Mouse (Mus musculus) embryonic facial prominence, embryonic 15.5 days (tissue): ENCODE results near the gene Chd4. TPM values are rescaled to one million over a fixed set of nuclear protein-coding genes. Genes with fewer than 3 reads are reported as not detected.

Experiments
- ATAC-seq: fragments of 200-750 bp; cut with Nextera tagmentation; 2 replicates; pipeline ENCODE4 v1.8.0; 2017; ENCODE audit warnings: low read depth, moderate TSS enrichment; ENCODE audit not compliant: insufficient number of reproducible peaks, low FRiP score, low TSS enrichment
- H3K27ac ChIP-seq: fragments of 300-500 bp; sonication (generic); replicated peaks from 2 replicates; pipeline ENCODE4 v1.5.1; 2015; ENCODE audit warnings: mild to moderate bottlenecking, inconsistent platforms
- H3K27me3 ChIP-seq: fragments of 300-500 bp; sonication (generic); 2 replicates; pipeline ENCODE4 v1.6.1; 2015; ENCODE audit warnings: inconsistent platforms
- H3K36me3 ChIP-seq: fragments of 300-500 bp; sonication (generic); 2 replicates; pipeline ENCODE4 v1.6.1; 2015; ENCODE audit warnings: mild to moderate bottlenecking, inconsistent platforms
- H3K4me1 ChIP-seq: fragments of 300-500 bp; sonication (generic); 2 replicates; pipeline ENCODE4 v1.6.1; 2015; ENCODE audit warnings: inconsistent platforms
- H3K4me2 ChIP-seq: fragments of 300-500 bp; sonication (generic); replicated peaks from 2 replicates; pipeline ENCODE4 v1.6.1; 2015; ENCODE audit warnings: mild to moderate bottlenecking, inconsistent platforms
- H3K4me3 ChIP-seq: fragments of 300-500 bp; sonication (generic); replicated peaks from 2 replicates; pipeline ENCODE4 v1.5.1; 2015; ENCODE audit warnings: mild to moderate bottlenecking, inconsistent platforms
- H3K9ac ChIP-seq: fragments of 300-500 bp; sonication (generic); 2 replicates; pipeline ENCODE4 v1.6.1; 2015; ENCODE audit warnings: inconsistent platforms
- H3K9me3 ChIP-seq: fragments of 300-500 bp; sonication (generic); replicated peaks from 2 replicates; pipeline ENCODE4 v1.6.1; 2016; ENCODE audit warnings: inconsistent platforms
- WGBS: fragments of 180-500 bp; shearing (Covaris S2); methylation state at CpG from one replicate; pipeline ENCODE4 v1.1.7; 2015; 5-methylcytosine and 5-hydroxymethylcytosine counted together
- polyA plus RNA-seq: library from polyadenylated mRNA; unstranded; fragments of >200 nt; fragmentation: Nextera tagmentation; extraction: Ambion mirVana; gene quantifications from 2 replicates; pipeline ENCODE4 v1.2.1, GENCODE M21; 2015

The Chd4 gene
- polyA plus RNA-seq, 1 experiment from 2014 or later: 70.8 TPM

- ATAC-seq: no peak
These were observed 938 bp upstream of the Chd4 start for GRCm38 (mm10) chr6:125094843-125095242.

GRCm38 (mm10) chr6:125096279-125096596, 457 bp downstream of the Chd4 start:
- H3K4me1 ChIP-seq: peaks cover 38% of the 10 kb centered on the region
- H3K36me3 ChIP-seq: peaks cover 20% of the 10 kb centered on the region
- H3K27ac ChIP-seq: peak overlapping the region; percentile 96
- no peaks in the 10 kb centered on the region for H3K9me3 ChIP-seq
- H3K27me3 ChIP-seq: no peaks in the 10 kb centered on the region
- peak overlapping the region; percentile 86 for H3K4me3 ChIP-seq
- peak overlapping the region; percentile 64 for H3K4me2 ChIP-seq
- peak; percentile 3; the same call in 1 of the 2 replicates for ATAC-seq
- under 1% methylated on average over 22 of the region's 32 CpGs for WGBS
- H3K9ac ChIP-seq: peak overlapping the region; percentile 82

More at GRCm38 (mm10) chr6:125094843-125095242, 938 bp upstream of the Chd4 start:
- Histone ChIP-seq H3K27me3 (no peaks in the 10 kb centered on the region), H3K4me2 (no peak overlapping the region), H3K27ac (peak overlapping the region; percentile 96), H3K9me3 (no peaks in the 10 kb centered on the region), H3K4me1 (peaks cover 40% of the 10 kb centered on the region), H3K36me3 (0 out of 2 replicates have a peak, but pooled peaks cover 6% of the 10 kb centered on the region), H3K9ac (no peak overlapping the region), H3K4me3 (no peak overlapping the region)
- 54% methylated on average over 3 of the region's 3 CpGs for WGBS

- peaks cover 38% of the 10 kb centered on the region for H3K4me1 ChIP-seq
- WGBS: under 1% methylated on average over 41 of the region's 44 CpGs
These were observed 990 bp downstream of the Chd4 start for GRCm38 (mm10) chr6:125096597-125097345.

GRCm38 (mm10) chr6:125097346-125097689, 1.5 kb downstream of the Chd4 start:
- Histone ChIP-seq H3K9me3 (no peaks in the 10 kb centered on the region), H3K4me2 (peak overlapping the region; percentile 64), H3K4me3 (peak overlapping the region; percentile 86), H3K4me1 (peaks cover 38% of the 10 kb centered on the region), H3K36me3 (peaks cover 30% of the 10 kb centered on the region), H3K9ac (peak overlapping the region; percentile 82), H3K27me3 (no peaks in the 10 kb centered on the region), H3K27ac (peak overlapping the region; percentile 96)
- no peak for ATAC-seq
- WGBS: under 1% methylated on average over 12 of the region's 12 CpGs

More at GRCm38 (mm10) chr6:125096597-125097345, 990 bp downstream of the Chd4 start:
- Histone ChIP-seq H3K4me2 (peak overlapping the region; percentile 64), H3K27ac (peak overlapping the region; percentile 96), H3K36me3 (peaks cover 25% of the 10 kb centered on the region), H3K9me3 (no peaks in the 10 kb centered on the region), H3K4me3 (peak overlapping the region; percentile 86), H3K9ac (peak overlapping the region; percentile 82), H3K27me3 (no peaks in the 10 kb centered on the region)
- ATAC-seq: peak; percentile 36

- WGBS: 52% methylated on average over 8 of the region's 8 CpGs
- Histone ChIP-seq H3K9me3 (no peaks in the 10 kb centered on the region), H3K4me1 (peaks cover 38% of the 10 kb centered on the region), H3K9ac (peak overlapping the region; percentile 82), H3K4me2 (peak overlapping the region; percentile 64), H3K27me3 (no peaks in the 10 kb centered on the region), H3K27ac (peak overlapping the region; percentile 96; the same call in 1 of the 2 replicates), H3K4me3 (peak overlapping the region; percentile 86), H3K36me3 (peaks cover 37% of the 10 kb centered on the region)
- ATAC-seq: no peak
These were observed 2.2 kb downstream of the Chd4 start for GRCm38 (mm10) chr6:125097951-125098350.

GRCm38 (mm10) chr6:125098513-125098912, 2.7 kb downstream of the Chd4 start:
- peak overlapping the region; percentile 86 for H3K4me3 ChIP-seq
- H3K27me3 ChIP-seq: no peaks in the 10 kb centered on the region
- peak overlapping the region; percentile 64 for H3K4me2 ChIP-seq
- H3K9ac ChIP-seq: peak overlapping the region; percentile 82; the same call in 1 of the 2 replicates
- peaks cover 40% of the 10 kb centered on the region for H3K36me3 ChIP-seq
- H3K9me3 ChIP-seq: no peaks in the 10 kb centered on the region
- 37% methylated on average over 3 of the region's 3 CpGs for WGBS
- no peak for ATAC-seq
- H3K27ac ChIP-seq: peak overlapping the region; percentile 65; the same call in 1 of the 2 replicates
- peaks cover 38% of the 10 kb centered on the region for H3K4me1 ChIP-seq

- ATAC-seq: no peak
These were observed 3.7 kb downstream of the Chd4 start for GRCm38 (mm10) chr6:125099421-125099971.

GRCm38 (mm10) chr6:125101444-125101843, 5.7 kb downstream of the Chd4 start:
- Histone ChIP-seq H3K9ac (no peak overlapping the region), H3K27ac (no peak overlapping the region), H3K27me3 (no peaks in the 10 kb centered on the region), H3K4me3 (no peak overlapping the region), H3K4me1 (peaks cover 33% of the 10 kb centered on the region), H3K36me3 (peaks cover 67% of the 10 kb centered on the region), H3K4me2 (no peak overlapping the region), H3K9me3 (no peaks in the 10 kb centered on the region)
- WGBS: 76% methylated on average over 9 of the region's 9 CpGs
- no peak for ATAC-seq

More at GRCm38 (mm10) chr6:125099421-125099971, 3.7 kb downstream of the Chd4 start:
- Histone ChIP-seq H3K9ac (peak overlapping the region; percentile 10; the same call in 1 of the 2 replicates), H3K9me3 (no peaks in the 10 kb centered on the region), H3K36me3 (peaks cover 48% of the 10 kb centered on the region), H3K4me1 (peaks cover 38% of the 10 kb centered on the region), H3K27ac (peak overlapping the region; percentile 65), H3K4me2 (peak overlapping the region; percentile 64), H3K4me3 (peak overlapping the region; percentile 86; the same call in 1 of the 2 replicates), H3K27me3 (no peaks in the 10 kb centered on the region)
- 29% methylated on average over 5 of the region's 5 CpGs for WGBS

GRCm38 (mm10) chr6:125104223-125104622, 8.4 kb downstream of the Chd4 start:
- Histone ChIP-seq H3K27ac (no peak overlapping the region), H3K4me3 (no peak overlapping the region), H3K36me3 (peaks cover 94% of the 10 kb centered on the region), H3K27me3 (no peaks in the 10 kb centered on the region), H3K9ac (no peak overlapping the region), H3K4me1 (peaks cover 14% of the 10 kb centered on the region), H3K4me2 (no peak overlapping the region), H3K9me3 (no peaks in the 10 kb centered on the region)
- 91% methylated on average over 4 of the region's 4 CpGs for WGBS
- no peak for ATAC-seq

- H3K27ac ChIP-seq: no peak overlapping the region
- 94% methylated on average over 2 of the region's 2 CpGs for WGBS
- no peak overlapping the region for H3K4me2 ChIP-seq
- H3K36me3 ChIP-seq: peaks cover 95% of the 10 kb centered on the region
- H3K4me3 ChIP-seq: no peak overlapping the region
- ATAC-seq: no peak
- no peak overlapping the region for H3K9ac ChIP-seq
- H3K4me1 ChIP-seq: no peaks in the 10 kb centered on the region
- H3K27me3 ChIP-seq: no peaks in the 10 kb centered on the region
- H3K9me3 ChIP-seq: no peaks in the 10 kb centered on the region
These were observed 11.9 kb downstream of the Chd4 start for GRCm38 (mm10) chr6:125107705-125108104.

GRCm38 (mm10) chr6:125109371-125109770, 13.6 kb downstream of the Chd4 start:
- no peak overlapping the region for H3K9ac ChIP-seq
- H3K4me2 ChIP-seq: no peak overlapping the region
- WGBS: 65% methylated on average over 14 of the region's 14 CpGs
- no peak overlapping the region for H3K27ac ChIP-seq
- no peak overlapping the region for H3K4me3 ChIP-seq
- no peaks in the 10 kb centered on the region for H3K4me1 ChIP-seq
- peaks cover 98% of the 10 kb centered on the region for H3K36me3 ChIP-seq
- no peak for ATAC-seq
- no peaks in the 10 kb centered on the region for H3K9me3 ChIP-seq
- no peaks in the 10 kb centered on the region for H3K27me3 ChIP-seq
